Mouse (Mus musculus) ES-E14 (cell line): Measurements from ENCODE around the gene Slc15a4.

ENCODE experiments used
- HCFC1 ChIP-seq: IDR thresholded peaks from 2 replicates; pipeline ENCODE4 v1.6.1; 2012; ENCODE audit warnings: low read length, inconsistent platforms, borderline replicate concordance; ENCODE audit not compliant: insufficient read depth
- MAFK ChIP-seq: IDR thresholded peaks from 2 replicates; pipeline ENCODE4 v1.6.1; 2014; ENCODE audit warnings: mild to moderate bottlenecking, low read depth, low read length, inconsistent platforms; ENCODE audit not compliant: insufficient read depth
- ZC3H11A ChIP-seq: IDR thresholded peaks from 2 replicates; pipeline ENCODE4 v1.6.1; 2012; ENCODE audit warnings: low read depth, mild to moderate bottlenecking, inconsistent platforms, low read length, borderline replicate concordance

DNA sequence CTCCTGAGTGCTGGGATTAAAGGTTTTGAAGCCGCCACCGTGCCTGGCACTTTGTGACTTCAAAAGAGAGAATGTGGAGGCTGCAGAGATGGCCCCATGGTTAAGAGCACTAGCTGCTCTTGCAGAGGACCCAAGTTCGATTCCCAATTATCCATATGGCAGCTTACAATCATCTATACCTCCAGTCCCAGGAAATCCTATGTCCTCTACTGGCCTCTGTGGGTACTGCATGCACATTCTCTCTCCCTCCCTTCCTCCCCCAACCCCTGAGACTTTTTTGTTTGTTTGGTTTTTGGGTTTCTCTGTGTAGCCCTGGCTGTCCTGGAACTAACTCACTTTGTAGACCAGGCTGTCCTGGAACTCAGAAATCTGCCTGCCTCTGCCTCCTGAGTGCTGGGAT, 26.6 kb upstream of the Slc15a4 start:
- TF ChIP-seq ZC3H11A = no peak
- no peak for TF ChIP-seq MAFK
- TF ChIP-seq HCFC1 = no peak
